Mouse (Mus musculus): ENCODE data around the gene Eif5. TPM values are rescaled to one million over a fixed set of nuclear protein-coding genes. Genes with fewer than 3 reads are reported as not detected.

Gene Eif5
- total RNA-seq, 2 experiments from 2014 or later, result 160 to 166 TPM

DNA sequence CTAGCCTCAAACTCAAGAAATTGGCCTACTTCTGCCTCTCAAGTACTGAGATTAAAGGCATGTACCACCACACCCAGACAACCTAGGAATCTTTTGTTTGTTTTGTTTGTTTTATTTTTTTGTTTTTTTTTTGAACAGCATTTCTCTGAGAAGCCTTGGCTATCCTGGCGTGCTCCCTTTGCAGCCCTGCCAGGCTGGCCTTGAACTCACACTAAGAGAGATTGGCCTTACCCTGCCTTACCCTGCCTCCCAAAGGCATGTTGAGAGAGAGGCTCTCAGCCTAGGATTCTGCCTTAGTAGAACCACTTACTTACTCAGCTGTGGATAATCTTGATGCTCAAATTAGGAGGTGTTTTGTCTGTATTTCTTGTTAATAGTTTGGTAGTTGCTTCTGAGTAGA is 45.2 kb downstream of the Eif5 start:
- Histone ChIP-seq H3K4me3 (no peak overlapping the region), H3K27ac (no peak overlapping the region)
- no peak for TF ChIP-seq CTCF (IDR thresholded peaks at IDR 0.05)
- DNase-seq, result no peak
- intact Hi-C loops (cut with DNase I), result no loop called here

DNA sequence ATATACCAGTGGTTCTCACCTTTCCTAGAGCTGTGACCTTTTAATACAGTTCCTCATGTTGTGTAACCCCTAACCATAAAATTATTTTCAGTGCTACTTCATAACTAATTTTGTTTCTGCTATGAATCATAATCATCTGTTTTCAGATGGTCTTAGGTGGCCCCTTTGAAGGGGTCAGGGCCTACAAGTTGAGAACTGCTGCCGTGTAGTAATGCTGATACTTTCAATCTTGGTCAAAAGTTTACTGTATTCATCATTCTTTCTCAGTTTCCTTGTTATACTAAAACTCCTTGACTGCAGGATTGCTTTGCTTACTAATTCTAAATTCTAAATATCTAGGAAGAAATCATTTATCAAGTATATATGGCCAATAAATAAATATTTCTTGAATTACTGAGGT is 46.6 kb downstream of the Eif5 start:
- intact Hi-C loops (cut with DNase I), result no loop called here
- Histone ChIP-seq H3K4me3 (no peak overlapping the region), H3K27ac (peak overlapping the region; percentile 24)
- DNase-seq, result no peak
- TF ChIP-seq CTCF (IDR thresholded peaks at IDR 0.05), result no peak

DNA sequence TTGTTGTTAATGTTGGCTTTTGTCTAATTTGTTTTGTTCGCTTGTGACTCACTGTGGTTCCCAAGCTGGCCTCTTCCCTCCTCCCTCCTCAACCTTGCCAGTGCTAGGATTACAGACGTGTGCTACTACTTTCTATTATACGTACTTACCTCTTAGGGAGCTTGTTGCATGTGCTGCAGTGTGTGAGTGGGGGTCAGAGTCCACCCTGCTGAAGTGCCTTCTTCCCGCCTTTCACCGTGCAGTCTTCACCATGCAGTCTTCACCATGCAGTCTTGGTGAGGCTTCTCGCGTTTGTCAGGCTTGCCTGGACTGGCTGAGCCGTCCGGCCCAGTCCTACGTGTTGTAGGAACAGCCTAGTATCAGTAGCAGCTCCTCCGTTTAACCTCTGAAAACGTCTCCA is 49.4 kb downstream of the Eif5 start:
- intact Hi-C loops (cut with DNase I), result no loop called here
- peak overlapping the region; percentile 40; the same call in 1 of the 2 replicates for H3K27ac ChIP-seq
- no peak overlapping the region for H3K4me3 ChIP-seq
- no peak for DNase-seq
- TF ChIP-seq CTCF (IDR thresholded peaks at IDR 0.05), result no peak

DNA sequence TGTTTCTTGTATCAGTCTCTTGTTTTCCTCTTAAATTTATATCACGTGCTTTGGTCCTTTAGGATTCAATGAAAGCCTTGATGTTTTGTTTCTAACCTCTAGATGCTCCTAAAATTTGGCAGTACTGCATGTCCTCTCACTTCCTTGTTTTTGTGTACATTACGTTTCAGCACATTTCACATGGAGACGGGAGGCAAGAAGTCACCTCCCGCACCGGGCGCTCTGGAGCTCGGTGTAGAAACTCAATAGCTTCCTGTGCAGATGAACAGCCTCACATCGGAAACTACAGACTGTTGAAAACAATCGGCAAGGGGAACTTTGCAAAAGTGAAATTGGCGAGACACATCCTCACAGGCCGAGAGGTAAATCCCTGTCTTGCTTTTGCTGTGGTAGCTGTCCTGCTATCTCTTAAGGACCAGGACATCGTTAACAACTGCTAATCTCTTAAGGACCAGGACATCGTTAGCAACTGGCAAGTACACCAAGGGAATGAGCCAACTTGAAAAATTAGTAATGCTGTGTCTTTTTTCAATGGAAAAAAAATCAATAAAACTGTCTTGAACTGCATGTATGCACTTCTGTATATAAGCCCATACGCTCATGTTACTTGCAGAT is 54.7 kb downstream of the Eif5 start:
- peak overlapping the region; percentile 34 for H3K4me3 ChIP-seq
- DNase-seq, result no peak
- H3K27ac ChIP-seq, result peak overlapping the region; percentile 32; the same call in 1 of the 2 replicates
- intact Hi-C loops (cut with DNase I), result no loop called here
- TF ChIP-seq CTCF (IDR thresholded peaks at IDR 0.05), result no peak

DNA sequence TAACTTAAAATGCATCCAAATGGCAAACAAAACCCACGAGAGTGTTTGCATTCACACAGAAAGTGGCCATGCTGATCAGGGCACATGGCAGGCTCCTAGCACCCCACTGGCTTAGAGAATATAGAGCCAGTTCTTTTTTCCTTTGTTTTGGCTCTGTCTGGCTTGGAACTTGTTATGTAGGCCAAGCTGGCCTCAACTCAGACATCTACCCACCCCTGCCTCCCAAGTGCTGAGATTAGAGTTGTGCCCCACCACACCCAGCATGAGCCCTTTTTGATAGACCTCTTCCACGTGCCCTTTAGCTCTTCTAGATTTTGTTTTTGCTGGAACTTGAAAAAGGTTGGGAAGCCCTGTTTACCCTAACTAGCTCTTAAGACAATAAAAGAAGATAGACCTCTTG is 56.0 kb downstream of the Eif5 start:
- Histone ChIP-seq H3K4me3 (no peak overlapping the region), H3K27ac (no peak overlapping the region)
- intact Hi-C loops (cut with DNase I), result no loop called here
- TF ChIP-seq CTCF (IDR thresholded peaks at IDR 0.05), result no peak
- DNase-seq, result no peak

Other genes starting within 250 kb of the Eif5 start
- gene Cdc42bpb, start 160.3 kb upstream of the Eif5 start, total RNA-seq (2021), result 10 to 100 TPM; 16.3 to 24.3 TPM
- not detected for gene Lbhd2, start 131.2 kb upstream of the Eif5 start, total RNA-seq (2021)
- gene Exoc3l4, start 121.0 kb upstream of the Eif5 start, total RNA-seq (2021), result 1 to 10 TPM in 1 of 2 experiments, under 1 TPM in 1; 0.56 to 1.5 TPM
- 10 to 100 TPM; 29.1 to 54.8 TPM for gene Tnfaip2, start 95.5 kb upstream of the Eif5 start, total RNA-seq (2021)
- under 1 TPM; 0.20 to 0.33 TPM for gene Gm266, start 52.2 kb upstream of the Eif5 start, total RNA-seq (2021)
- gene Mark3, start 36.5 kb downstream of the Eif5 start, total RNA-seq (2021), result 10 to 100 TPM; 48.2 to 60.7 TPM
- 10 to 100 TPM in 1 of 2 experiments, 1 to 10 TPM in 1; 6.7 to 10.8 TPM for gene Ckb, start 134.3 kb downstream of the Eif5 start, total RNA-seq (2021)
- 1 to 10 TPM; 3.1 to 3.8 TPM for gene Trmt61a, start 140.1 kb downstream of the Eif5 start, total RNA-seq (2021)
- gene Bag5, start 175.2 kb downstream of the Eif5 start, total RNA-seq (2021), result 10 to 100 TPM; 14.7 to 19.2 TPM
- 10 to 100 TPM; 37.4 to 46.7 TPM for gene Apopt1, start 175.2 kb downstream of the Eif5 start, total RNA-seq (2021)
- gene Klc1, start 220.8 kb downstream of the Eif5 start, total RNA-seq (2021), result 10 to 100 TPM; 61.5 to 75.9 TPM